Mouse (Mus musculus) megakaryocyte-erythroid progenitor cell, adult 5 weeks (primary cell): ENCODE measurements around the gene Ubp1. TPM values are rescaled to one million over a fixed set of nuclear protein-coding genes. Genes with fewer than 3 reads are reported as not detected.

Source experiments
- polyA plus RNA-seq: library from polyadenylated mRNA; stranded (reverse); fragments of >175 nt; gene quantifications from 2 replicates; pipeline ENCODE4 v1.2.3, GENCODE M21; 2012

Ubp1 gene
- polyA plus RNA-seq, result 45.6 and 66.6 TPM in 2 replicates

DNA sequence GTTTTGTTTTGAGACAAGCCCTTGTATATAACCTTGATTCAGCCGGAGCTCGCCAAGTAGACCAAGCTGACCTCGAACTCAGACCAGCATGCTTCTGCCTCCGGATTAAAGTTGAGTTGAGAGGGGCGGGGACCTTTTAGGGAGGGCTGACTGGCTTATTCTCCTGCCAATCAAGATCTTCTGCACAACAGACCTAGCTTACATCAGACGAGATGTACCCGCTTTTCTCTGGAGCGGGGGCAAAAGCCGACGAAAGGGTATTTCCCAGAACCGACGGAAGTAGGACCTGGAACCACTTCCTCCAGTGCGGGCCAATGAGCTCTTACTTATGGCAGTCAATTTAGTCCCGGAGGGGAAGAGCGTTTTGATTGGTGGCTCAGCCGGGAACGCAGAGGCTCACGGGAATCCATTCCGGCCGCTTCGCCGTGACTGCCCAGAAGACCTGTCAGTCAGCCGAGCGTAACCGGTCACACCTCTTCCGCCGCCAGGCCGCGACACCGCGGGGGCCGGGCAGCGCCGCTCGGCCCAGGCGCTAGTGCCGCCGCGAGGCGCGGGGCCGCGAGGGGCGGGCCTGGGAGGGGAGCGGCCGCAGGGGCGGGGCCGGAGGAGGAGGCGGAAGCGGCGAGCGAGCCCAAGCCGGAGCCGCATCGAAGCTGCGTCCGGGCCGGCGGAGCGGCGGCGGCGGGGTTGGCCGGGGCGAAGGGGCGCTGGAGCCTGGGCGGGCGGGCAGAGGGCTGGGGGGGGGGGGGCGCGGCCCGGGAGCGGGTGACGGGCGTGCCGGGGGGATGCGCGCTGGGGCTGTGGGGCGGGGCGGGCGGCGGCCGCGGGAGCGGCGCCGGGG lies at the start of gene Ubp1:
Gene Ubp1 (plus strand): TSS at position 401 of the 841 bp plus-strand sequence.

Other genes starting within 250 kb of the Ubp1 start
- gene Pdcd6ip, start 222.7 kb upstream of the Ubp1 start, polyA plus RNA-seq, result 226 and 232 TPM in 2 replicates
- 5.5 and 6.2 TPM in 2 replicates for gene Clasp2, start 189.5 kb upstream of the Ubp1 start, polyA plus RNA-seq
- gene Fbxl2, start 115.3 kb downstream of the Ubp1 start, polyA plus RNA-seq, result 0.36 and 0.45 TPM in 2 replicates
- gene Susd5, start 126.2 kb downstream of the Ubp1 start, polyA plus RNA-seq, result not detected in 2 replicates